Mouse (Mus musculus): Measurements from ENCODE around the gene Erbb4. TPM values are rescaled to one million over a fixed set of nuclear protein-coding genes. Genes with fewer than 3 reads are reported as not detected.
"Not testable (repeated sequence)": the region's sequence is repeated elsewhere in the genome, so short reads cannot be mapped to it uniquely, and the experiment has no call there.

Gene Erbb4
- polyA plus RNA-seq, 1 experiment from 2014 or later: 0.01 TPM

GRCm38 (mm10) chr1:68834686-68835085, 273.2 kb downstream of the Erbb4 start:
- no peaks in the 10 kb centered on the region for H3K27me3 ChIP-seq
- WGBS (ENCODE audit: insufficient replicate concordance): 53% methylated on average over 3 of the region's 3 CpGs
- no peak overlapping the region for H3K4me2 ChIP-seq
- H3K4me3 ChIP-seq (replicated peaks): no peak overlapping the region
- no peak overlapping the region for H3K27ac ChIP-seq (replicated peaks)
- no peak overlapping the region for H3K9ac ChIP-seq
- no peak for ATAC-seq (ENCODE audit: insufficient read depth)
- no peaks in the 10 kb centered on the region for H3K36me3 ChIP-seq (replicated peaks)
- H3K9me3 ChIP-seq (replicated peaks): no peaks in the 10 kb centered on the region
- H3K4me1 ChIP-seq (replicated peaks): no peaks in the 10 kb centered on the region

- Histone ChIP-seq H3K27me3 (no peaks in the 10 kb centered on the region), H3K4me3 (replicated peaks) (no peak overlapping the region), H3K9ac (no peak overlapping the region), H3K9me3 (replicated peaks) (no peaks in the 10 kb centered on the region), H3K4me2 (no peak overlapping the region), H3K4me1 (replicated peaks) (no peaks in the 10 kb centered on the region), H3K36me3 (replicated peaks) (no peaks in the 10 kb centered on the region), H3K27ac (replicated peaks) (no peak overlapping the region)
- no peak for ATAC-seq (ENCODE audit: insufficient read depth)
Observed at GRCm38 (mm10) chr1:68832101-68832500, 275.8 kb downstream of the Erbb4 start.

- WGBS (ENCODE audit: insufficient replicate concordance): 45% methylated on average over 1 of the region's 1 CpGs
- Histone ChIP-seq H3K4me3 (replicated peaks) (no peak overlapping the region), H3K27ac (replicated peaks) (no peak overlapping the region), H3K27me3 (no peaks in the 10 kb centered on the region), H3K4me2 (no peak overlapping the region), H3K9me3 (replicated peaks) (no peaks in the 10 kb centered on the region), H3K4me1 (replicated peaks) (no peaks in the 10 kb centered on the region), H3K36me3 (replicated peaks) (no peaks in the 10 kb centered on the region), H3K9ac (no peak overlapping the region)
- ATAC-seq (ENCODE audit: insufficient read depth): no peak
Observed at GRCm38 (mm10) chr1:68831575-68831974, 276.3 kb downstream of the Erbb4 start.

GRCm38 (mm10) chr1:68830501-68831239, 277.2 kb downstream of the Erbb4 start:
- Histone ChIP-seq H3K9me3 (replicated peaks) (no peaks in the 10 kb centered on the region), H3K9ac (no peak overlapping the region), H3K4me3 (replicated peaks) (no peak overlapping the region), H3K4me1 (replicated peaks) (no peaks in the 10 kb centered on the region), H3K27ac (replicated peaks) (no peak overlapping the region), H3K4me2 (no peak overlapping the region), H3K36me3 (replicated peaks) (no peaks in the 10 kb centered on the region), H3K27me3 (no peaks in the 10 kb centered on the region)
- 55% methylated on average over 2 of the region's 2 CpGs for WGBS (ENCODE audit: insufficient replicate concordance)
- no peak for ATAC-seq (ENCODE audit: insufficient read depth)

GRCm38 (mm10) chr1:68823116-68823644, 284.7 kb downstream of the Erbb4 start:
- Histone ChIP-seq H3K9ac (no peak overlapping the region), H3K4me2 (no peak overlapping the region), H3K36me3 (replicated peaks) (no peaks in the 10 kb centered on the region), H3K4me3 (replicated peaks) (no peak overlapping the region), H3K4me1 (replicated peaks) (no peaks in the 10 kb centered on the region), H3K27me3 (no peaks in the 10 kb centered on the region), H3K27ac (replicated peaks) (no peak overlapping the region), H3K9me3 (replicated peaks) (no peaks in the 10 kb centered on the region)
- no peak for ATAC-seq (ENCODE audit: insufficient read depth)
- 42% methylated on average over 2 of the region's 2 CpGs for WGBS (ENCODE audit: insufficient replicate concordance)

- Histone ChIP-seq H3K4me2 (no peak overlapping the region), H3K27ac (replicated peaks) (no peak overlapping the region), H3K27me3 (no peaks in the 10 kb centered on the region), H3K36me3 (replicated peaks) (no peaks in the 10 kb centered on the region), H3K4me3 (replicated peaks) (no peak overlapping the region), H3K9ac (no peak overlapping the region), H3K4me1 (replicated peaks) (no peaks in the 10 kb centered on the region), H3K9me3 (replicated peaks) (no peaks in the 10 kb centered on the region)
- no peak for ATAC-seq (ENCODE audit: insufficient read depth)
- 61% methylated on average over 2 of the region's 2 CpGs for WGBS (ENCODE audit: insufficient replicate concordance)
Observed at GRCm38 (mm10) chr1:68806711-68807110, 301.1 kb downstream of the Erbb4 start.

GRCm38 (mm10) chr1:68787409-68788015, 320.3 kb downstream of the Erbb4 start:
- Histone ChIP-seq H3K4me3 (replicated peaks) (no peak overlapping the region), H3K27ac (replicated peaks) (no peak overlapping the region), H3K27me3 (no peaks in the 10 kb centered on the region), H3K9ac (no peak overlapping the region), H3K4me1 (replicated peaks) (no peaks in the 10 kb centered on the region), H3K4me2 (no peak overlapping the region), H3K9me3 (replicated peaks) (no peaks in the 10 kb centered on the region), H3K36me3 (replicated peaks) (no peaks in the 10 kb centered on the region)
- no peak for ATAC-seq (ENCODE audit: insufficient read depth)
- 47% methylated on average over 4 of the region's 4 CpGs for WGBS (ENCODE audit: insufficient replicate concordance)

GRCm38 (mm10) chr1:68780653-68781052, 327.2 kb downstream of the Erbb4 start:
- no peaks in the 10 kb centered on the region for H3K9me3 ChIP-seq (replicated peaks)
- ATAC-seq (ENCODE audit: insufficient read depth): no peak
- H3K4me3 ChIP-seq (replicated peaks): no peak overlapping the region
- H3K27ac ChIP-seq (replicated peaks): no peak overlapping the region
- H3K9ac ChIP-seq: no peak overlapping the region
- no peaks in the 10 kb centered on the region for H3K4me1 ChIP-seq (replicated peaks)
- H3K4me2 ChIP-seq: no peak overlapping the region
- WGBS (ENCODE audit: insufficient replicate concordance): 23% methylated on average over 2 of the region's 2 CpGs
- no peaks in the 10 kb centered on the region for H3K27me3 ChIP-seq
- no peaks in the 10 kb centered on the region for H3K36me3 ChIP-seq (replicated peaks)

GRCm38 (mm10) chr1:68780032-68780431, 327.8 kb downstream of the Erbb4 start:
- H3K4me2 ChIP-seq: no peak overlapping the region
- no peaks in the 10 kb centered on the region for H3K36me3 ChIP-seq (replicated peaks)
- no peak for ATAC-seq (ENCODE audit: insufficient read depth)
- WGBS (ENCODE audit: insufficient replicate concordance): 37% methylated on average over 1 of the region's 1 CpGs
- H3K4me1 ChIP-seq (replicated peaks): no peaks in the 10 kb centered on the region
- H3K27ac ChIP-seq (replicated peaks): no peak overlapping the region
- no peaks in the 10 kb centered on the region for H3K27me3 ChIP-seq
- no peaks in the 10 kb centered on the region for H3K9me3 ChIP-seq (replicated peaks)
- H3K4me3 ChIP-seq (replicated peaks): no peak overlapping the region
- H3K9ac ChIP-seq: no peak overlapping the region

GRCm38 (mm10) chr1:68766095-68766494, 341.8 kb downstream of the Erbb4 start:
- H3K9ac ChIP-seq; H3K4me3 ChIP-seq (replicated peaks); H3K27ac ChIP-seq (replicated peaks): not testable (repeated sequence)

GRCm38 (mm10) chr1:68762456-68762855, 345.4 kb downstream of the Erbb4 start:
- no peaks in the 10 kb centered on the region for H3K4me1 ChIP-seq (replicated peaks)
- no peak overlapping the region for H3K27ac ChIP-seq (replicated peaks)
- 66% methylated on average over 5 of the region's 5 CpGs for WGBS (ENCODE audit: insufficient replicate concordance)
- ATAC-seq (ENCODE audit: insufficient read depth): no peak
- H3K9ac ChIP-seq: no peak overlapping the region
- no peaks in the 10 kb centered on the region for H3K36me3 ChIP-seq (replicated peaks)
- no peak overlapping the region for H3K4me2 ChIP-seq
- H3K9me3 ChIP-seq (replicated peaks): no peaks in the 10 kb centered on the region
- no peaks in the 10 kb centered on the region for H3K27me3 ChIP-seq
- no peak overlapping the region for H3K4me3 ChIP-seq (replicated peaks)

More at GRCm38 (mm10) chr1:68766095-68766494, 341.8 kb downstream of the Erbb4 start:
- H3K4me2 ChIP-seq; H3K4me1 ChIP-seq (replicated peaks); ATAC-seq (ENCODE audit: insufficient read depth); H3K9me3 ChIP-seq (replicated peaks); H3K36me3 ChIP-seq (replicated peaks); H3K27me3 ChIP-seq: not testable (repeated sequence)

Data from liver, embryonic 15.5 days (tissue).